Mouse (Mus musculus) adrenal gland, adult (tissue): ENCODE data around the gene Kcnj10.
A peak's percentile ranks its signal among the peaks of the same experiment; 100 is the strongest.

Experiments
- DNase-seq, 2 experiments: peaks; one replicate each; pipeline ENCODE4 v3.0.0; 2022 to 2023; ENCODE audit warnings: low spot score in 1 of 2; ENCODE audit not compliant: inconsistent age in 2 of 2

Gene Kcnj10

DNA sequence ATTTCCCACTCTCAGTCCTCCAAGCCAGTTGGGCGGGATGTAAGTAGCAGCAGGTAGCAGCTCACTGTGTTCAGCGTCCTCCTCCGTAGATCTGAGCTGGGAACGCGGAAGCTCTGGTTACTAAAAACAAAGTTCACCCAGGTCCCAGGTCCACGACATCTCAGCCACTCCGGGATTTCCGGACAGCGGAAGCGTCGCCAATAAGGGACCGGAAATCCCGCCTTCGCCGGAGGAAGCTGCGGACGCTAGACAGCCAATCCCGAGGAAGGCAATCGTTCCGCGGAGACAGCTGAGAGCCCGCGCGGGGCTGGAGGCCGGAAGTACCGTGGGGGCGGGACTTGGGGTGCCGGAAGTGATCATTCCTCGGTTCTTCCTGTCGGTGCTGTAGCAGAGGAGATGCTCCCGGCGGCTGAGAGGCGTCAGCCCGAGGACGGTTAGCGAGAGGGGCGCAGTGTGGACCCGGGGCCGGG, 35.2 kb downstream of the Kcnj10 start, which contains the start of gene Pigm:
Pigm (plus strand) TSS at position 349 of the 470 bp plus-strand sequence.
- peak; percentile 99 for DNase-seq

DNA sequence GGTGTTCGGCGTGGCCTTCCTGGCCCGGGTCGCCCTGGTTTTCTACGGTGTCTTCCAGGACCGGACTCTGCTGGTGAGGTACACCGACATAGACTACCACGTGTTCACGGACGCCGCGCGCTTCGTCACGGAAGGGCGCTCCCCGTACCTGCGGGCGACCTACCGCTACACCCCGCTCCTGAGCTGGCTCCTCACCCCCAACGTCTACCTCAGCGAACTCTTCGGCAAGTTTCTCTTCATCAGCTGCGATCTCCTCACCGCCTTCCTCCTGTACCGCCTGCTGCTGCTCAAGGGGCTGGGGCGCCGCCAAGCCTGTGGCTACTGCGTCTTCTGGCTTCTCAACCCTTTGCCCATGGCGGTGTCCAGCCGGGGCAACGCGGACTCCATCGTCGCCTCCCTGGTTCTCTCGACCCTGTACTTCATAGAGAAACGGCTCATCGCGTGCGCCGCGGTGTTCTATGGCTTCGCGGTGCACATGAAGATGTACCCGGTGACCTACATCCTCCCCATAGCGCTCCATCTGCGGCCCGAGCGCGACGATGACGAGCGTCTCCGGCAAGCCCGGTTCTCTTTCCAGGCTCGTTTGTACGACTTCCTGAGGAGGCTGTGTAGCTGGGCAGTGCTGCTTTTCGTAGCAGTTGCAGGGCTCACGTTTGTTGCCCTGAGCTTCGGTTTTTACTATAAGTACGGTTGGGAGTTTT, 35.9 kb downstream of the Kcnj10 start:
- DNase-seq: no peak

GRCm38 (mm10) chr1:172380066-172380465, 39.1 kb downstream of the Kcnj10 start:
- DNase-seq: peak in 1 of 2 experiments; percentile 46

GRCm38 (mm10) chr1:172382090-172382489, 41.1 kb downstream of the Kcnj10 start:
- no peak for DNase-seq

DNA sequence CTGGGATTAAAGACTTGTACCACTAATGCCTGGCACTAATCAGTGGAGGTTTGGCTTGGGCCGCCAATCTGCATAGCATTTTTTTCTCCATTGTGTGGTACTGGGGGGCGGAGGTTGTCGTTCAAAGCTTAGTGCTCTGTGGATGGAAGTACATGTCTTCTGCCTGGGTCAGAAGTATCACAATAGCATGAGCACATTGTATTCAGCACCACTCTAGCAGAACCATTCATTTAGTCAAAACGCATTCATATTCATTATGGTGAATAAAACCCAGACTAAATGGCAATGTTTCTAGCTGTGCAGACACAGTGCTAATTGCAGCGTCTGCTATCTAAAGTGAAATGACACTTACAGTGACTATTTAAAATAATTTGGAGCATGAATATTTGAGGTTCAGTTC, 46.2 kb downstream of the Kcnj10 start:
- no peak for DNase-seq

DNA sequence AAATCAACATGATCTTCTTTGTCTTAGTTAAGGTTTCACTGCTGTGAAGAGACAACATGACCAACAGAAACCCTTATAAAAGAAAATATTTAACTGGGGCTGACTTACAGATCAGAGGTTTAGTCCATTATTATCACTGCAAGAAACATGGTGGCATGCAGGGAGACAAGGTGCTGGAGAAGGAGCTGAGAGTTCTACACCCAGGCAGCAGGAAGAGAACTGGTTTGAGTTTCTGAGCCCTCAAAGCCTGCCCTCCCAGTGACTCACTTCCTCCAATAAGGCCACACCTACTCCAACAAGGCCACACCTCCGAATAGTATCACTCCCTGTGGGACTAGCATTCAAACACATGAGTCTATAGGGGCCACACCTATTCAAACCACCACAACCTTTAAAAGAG, 49.8 kb downstream of the Kcnj10 start:
- DNase-seq: no peak

DNA sequence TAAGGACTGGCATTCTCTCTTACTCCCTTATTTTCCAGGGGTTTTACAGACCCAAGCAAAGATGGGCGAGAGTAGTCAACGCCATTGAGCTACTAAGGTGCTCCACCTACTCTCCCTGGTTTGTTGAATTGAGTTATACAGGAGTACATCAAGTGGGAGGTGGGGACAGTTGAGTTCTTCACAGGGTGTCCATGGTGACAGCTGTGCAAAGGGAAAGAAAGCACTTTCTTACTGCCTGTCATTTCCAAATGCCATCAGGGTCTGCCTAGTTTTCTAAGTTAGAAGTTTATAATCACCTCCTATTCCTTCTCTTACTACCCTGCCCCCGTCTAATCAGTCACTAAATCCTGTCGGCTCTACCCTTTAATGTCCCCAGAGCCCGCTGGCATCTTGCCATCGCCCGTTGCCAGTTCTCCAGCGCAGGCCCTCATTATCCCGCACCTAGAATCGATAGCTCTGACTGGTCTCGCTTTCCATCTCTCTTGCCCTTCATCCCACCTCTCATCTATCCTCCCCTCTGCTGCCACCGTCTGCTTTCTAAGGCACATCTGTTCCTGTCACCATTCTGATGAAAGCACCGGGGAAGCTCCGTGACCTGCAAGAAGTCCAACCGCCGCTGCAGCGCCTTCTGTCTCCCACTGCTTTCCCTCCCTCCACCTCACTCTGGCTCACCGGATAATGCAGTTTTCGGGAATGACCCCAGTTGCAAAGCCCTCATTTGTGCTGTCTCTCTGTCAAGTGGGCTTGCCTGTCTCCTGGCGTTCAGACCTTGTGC, 51.0 kb downstream of the Kcnj10 start:
- peak; percentile 29 to 68 for DNase-seq

- DNase-seq: no peak
Measured at GRCm38 (mm10) chr1:172392643-172393170, 51.7 kb downstream of the Kcnj10 start.

GRCm38 (mm10) chr1:172393739-172394138, 52.7 kb downstream of the Kcnj10 start:
- DNase-seq: no peak

DNA sequence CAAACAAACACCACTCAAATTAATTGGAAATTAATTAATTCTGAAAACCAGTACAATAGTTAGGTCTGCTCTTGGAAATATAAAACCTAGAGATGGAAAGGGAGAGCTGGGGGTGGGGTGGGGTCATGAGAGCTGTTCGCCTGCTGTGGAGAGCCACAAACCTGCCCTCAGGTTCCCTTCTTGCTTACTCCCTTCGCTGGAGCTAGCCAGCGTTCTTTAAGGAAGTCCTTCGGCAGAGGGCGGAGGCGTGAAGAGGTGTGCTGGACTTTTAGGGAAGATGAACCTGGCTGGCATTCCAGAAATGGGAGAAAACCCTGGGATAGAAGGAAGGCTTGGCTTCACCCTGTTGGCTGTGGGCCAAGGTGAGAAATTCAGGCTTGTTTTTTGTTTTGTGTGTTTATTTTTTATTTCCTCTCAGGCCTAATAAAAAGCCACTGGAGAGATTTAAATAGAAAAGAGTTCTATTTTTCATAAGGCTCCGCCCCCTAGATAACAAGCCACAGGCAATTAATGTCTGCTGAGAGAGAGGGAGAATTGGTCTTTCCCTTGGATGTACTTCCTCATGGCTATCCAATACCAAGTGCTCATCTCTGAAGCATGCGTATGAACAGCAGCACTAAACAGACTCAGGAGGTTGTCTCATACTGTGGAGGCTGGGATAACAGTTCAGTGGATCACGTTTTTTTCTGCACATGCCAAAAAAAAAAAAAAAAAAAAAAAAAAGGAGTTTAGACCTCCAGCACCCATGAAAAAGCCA, 56.2 kb downstream of the Kcnj10 start:
- no peak for DNase-seq

DNA sequence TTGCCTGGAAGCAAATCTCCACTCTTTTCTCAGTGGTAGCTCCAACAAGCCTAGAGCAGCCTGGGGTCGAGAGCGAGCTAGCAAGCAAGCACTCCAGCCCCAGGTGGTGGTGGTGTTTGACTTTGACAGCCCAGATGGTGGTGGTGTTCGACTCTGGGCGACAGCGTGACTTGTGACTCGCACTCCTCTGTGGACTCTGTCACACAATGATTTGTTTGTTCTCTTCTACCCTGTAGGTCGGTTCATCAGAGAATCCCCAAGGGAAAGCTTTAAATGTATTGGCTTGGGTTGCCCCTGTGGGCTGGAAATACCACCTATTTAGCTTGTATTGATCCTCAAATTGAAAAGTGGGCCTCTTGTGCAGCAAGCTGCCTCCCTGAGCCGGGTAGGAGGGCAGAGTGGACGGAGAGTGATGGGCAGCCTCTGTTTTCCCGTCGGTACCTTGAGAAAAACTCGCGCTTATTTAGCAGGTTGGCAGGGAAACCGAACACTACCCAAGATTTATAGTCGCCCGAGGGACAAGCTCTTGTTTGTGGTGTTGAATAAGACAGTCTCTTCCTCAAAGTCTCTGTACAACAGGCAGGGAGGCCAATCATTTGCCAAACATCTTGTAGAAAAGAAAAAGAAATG, 65.2 kb downstream of the Kcnj10 start:
- DNase-seq: no peak

DNA sequence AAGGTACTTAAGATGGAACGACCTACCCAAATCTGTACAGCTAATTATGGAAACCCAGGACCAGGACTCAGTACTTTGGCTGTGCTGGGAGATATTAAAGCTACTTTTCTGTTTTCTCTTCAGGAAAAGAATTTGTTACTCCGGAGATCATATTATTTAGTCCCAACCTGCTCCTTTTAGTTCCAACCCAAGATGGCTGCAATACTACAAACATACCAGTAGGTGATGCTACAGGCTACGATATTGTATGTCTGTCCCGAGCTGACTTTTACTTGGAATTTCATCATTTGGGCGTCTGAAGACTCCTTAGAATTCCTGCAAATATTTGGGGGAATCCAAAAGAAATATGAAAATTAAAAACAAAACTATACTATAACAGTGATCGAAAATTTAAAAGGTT, 68.0 kb downstream of the Kcnj10 start:
- peak in 1 of 2 experiments; percentile 70 for DNase-seq

DNA sequence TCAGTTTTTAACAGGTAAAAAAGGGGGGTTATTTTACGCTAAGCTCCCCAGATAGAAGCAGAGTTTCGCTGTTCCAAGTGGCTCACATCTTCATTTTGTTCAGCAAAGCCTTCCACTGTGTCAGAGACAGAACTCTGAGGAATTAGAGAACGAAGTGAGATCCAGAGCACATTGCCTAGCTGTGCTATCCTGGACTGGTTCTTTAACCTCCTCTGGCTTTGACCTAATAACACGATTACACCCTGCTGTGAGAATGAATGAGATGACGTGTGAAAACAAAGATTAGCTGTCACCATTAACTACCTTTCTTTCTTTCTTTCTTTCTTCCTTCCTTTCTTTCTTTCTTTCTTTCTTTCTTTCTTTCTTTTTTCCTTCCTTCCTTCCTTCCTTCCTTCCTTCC, 68.4 kb downstream of the Kcnj10 start:
- no peak for DNase-seq

DNA sequence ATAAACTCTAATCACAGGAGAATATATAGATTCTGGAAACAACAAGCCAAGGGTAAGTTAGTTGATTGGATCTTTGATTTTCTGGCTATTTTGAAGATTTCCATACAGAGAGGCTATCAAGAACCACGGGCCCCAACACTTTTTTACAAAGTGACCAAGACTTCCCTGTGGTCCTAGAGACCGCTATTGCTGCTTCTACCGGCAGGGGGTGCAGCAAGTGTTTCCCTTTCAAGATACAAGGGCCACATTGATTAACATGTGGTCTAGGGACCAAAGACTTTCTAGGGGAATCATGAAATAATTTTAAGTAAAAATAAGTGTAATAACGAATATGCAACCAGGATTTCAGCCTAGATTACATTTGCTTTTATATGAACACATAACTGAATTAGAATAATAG, 69.8 kb downstream of the Kcnj10 start:
- peak; percentile 36 to 81 for DNase-seq

GRCm38 (mm10) chr1:172412204-172412603, 71.2 kb downstream of the Kcnj10 start:
- DNase-seq: peak; percentile 54 to 88

DNA sequence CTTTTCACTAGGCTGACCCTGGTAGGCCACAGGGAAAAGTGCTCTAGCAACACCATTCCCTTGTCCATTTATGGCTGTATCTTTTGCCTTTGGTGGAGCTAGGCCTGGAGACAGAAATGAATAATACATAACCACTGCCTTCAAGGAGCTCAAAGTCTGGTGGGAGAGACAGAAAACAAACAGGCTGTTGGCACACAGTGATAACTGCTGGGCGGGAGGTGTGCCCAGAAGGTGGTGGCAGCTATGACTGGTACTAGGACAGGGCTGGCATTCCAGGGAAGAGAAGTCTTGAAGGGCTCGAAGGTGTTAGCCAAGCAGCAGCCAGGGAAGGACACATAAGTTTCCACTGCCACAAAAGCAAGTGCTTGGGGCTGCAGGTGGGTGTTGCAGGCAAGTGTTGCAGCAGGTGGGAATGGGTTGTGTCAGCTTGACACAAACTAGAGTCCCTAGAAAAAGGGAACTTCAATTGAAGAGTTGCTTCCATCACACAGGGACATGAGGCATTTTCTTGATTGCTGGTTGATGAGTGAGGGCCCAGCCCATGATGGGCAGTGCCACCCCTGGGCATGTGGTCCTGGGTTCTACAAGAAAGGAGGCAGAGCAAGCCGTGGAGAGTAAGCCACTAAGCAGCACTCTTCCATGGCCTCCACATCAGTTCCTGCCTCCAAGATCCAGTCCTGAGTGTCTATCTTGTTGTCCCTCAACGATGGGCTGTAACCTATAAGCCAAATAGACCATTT, 72.7 kb downstream of the Kcnj10 start:
- no peak for DNase-seq

DNA sequence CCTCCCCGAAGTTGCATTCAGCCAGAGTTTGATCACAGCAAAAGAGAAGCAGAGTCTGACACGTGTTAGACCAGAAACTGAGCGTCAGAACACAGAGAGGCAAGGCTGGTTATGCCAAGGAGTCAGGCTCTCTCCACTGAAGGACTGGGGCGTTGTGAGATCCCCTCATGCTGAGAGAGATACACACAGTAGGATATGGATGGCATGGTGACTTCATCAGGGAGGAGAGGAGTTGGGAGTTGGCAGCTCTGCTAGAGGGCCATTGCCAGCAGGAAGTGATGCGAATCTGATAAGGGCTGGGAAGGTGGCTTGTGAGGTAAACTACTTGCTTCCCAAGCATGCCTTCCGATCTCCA, 73.2 kb downstream of the Kcnj10 start:
- no peak for DNase-seq

- no peak for DNase-seq
Measured at GRCm38 (mm10) chr1:172415061-172415460, 74.1 kb downstream of the Kcnj10 start.

DNA sequence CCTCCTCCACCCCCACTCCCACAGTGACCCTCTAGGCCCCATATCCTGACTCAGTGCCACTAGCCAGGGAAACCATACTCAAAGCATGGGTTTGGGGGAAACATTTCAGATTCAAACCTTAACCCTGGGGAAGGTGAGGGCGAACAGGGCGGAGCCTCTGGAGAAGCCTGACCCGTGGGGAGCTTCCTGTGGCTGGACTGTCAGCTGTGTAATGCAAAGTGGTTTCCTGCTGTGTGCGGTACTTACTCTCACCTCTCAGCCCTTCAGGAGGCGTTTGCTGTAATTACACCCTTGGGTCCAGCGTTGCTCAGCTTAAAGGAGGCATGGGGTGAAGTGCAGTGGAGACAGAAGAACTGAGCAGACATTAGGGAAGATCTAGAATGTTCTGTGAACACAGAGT, 77.2 kb downstream of the Kcnj10 start:
- no peak for DNase-seq

DNA sequence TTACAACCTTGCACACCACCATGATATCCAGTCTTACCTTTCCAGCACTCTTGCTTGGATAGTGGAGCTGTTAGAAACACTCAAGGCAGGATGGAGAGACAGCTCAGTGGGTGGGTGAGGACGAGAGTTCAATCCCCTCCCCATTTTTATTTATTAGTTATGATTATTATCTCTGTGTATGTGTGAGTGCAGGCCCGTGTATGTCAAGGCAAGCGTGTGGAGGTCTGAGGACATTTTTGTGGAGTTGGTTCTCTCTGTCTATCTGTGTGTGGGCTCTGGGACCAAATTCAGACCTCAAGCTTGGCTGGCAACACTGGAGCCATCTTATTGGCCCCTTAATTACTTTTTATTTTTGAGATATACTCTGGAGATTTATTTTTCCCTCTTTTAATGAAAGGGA, 77.6 kb downstream of the Kcnj10 start:
- DNase-seq: no peak
